Mouse (Mus musculus): ENCODE results near the gene Hdhd5. TPM values are rescaled to one million over a fixed set of nuclear protein-coding genes. Genes with fewer than 3 reads are reported as not detected.
A peak's percentile ranks its signal among the peaks of the same experiment; 100 is the strongest.

The Hdhd5 gene
- polyA plus RNA-seq, 1 experiment = 4.8 TPM

DNA sequence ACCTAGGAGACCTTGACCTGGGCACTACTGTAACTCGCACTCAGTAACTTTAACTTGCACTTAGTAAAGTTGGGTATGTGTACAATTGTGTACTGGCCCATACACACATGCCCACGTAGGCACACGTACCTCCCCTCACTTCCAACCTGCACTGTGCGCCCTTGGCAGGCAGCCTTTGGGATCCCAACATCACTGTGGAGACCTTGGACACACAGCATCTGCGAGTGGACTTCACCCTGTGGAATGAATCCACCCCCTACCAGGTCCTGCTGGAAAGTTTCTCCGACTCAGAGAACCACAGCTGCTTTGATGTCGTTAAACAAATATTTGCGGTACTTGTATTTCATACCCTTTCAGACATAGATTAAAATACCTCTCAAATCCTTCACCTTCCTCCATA is 55.8 kb downstream of the Hdhd5 start:
- no peak for TF ChIP-seq FLI1 (IDR thresholded peaks at IDR 0.05; ENCODE audit: low read length)
- TF ChIP-seq GATA1 (IDR thresholded peaks at IDR 0.05; ENCODE audit: borderline replicate concordance, low read length) = no peak
- Histone ChIP-seq H3K4me3 (replicated peaks) (no peak overlapping the region), H3K27me3 (replicated peaks) (peaks cover 1% of the 10 kb centered on the region), H3K9me3 (no peaks in the 10 kb centered on the region), H3K4me1 (peaks cover 68% of the 10 kb centered on the region), H3K36me3 (replicated peaks; ENCODE audit: low read length) (peaks cover 82% of the 10 kb centered on the region)

DNA sequence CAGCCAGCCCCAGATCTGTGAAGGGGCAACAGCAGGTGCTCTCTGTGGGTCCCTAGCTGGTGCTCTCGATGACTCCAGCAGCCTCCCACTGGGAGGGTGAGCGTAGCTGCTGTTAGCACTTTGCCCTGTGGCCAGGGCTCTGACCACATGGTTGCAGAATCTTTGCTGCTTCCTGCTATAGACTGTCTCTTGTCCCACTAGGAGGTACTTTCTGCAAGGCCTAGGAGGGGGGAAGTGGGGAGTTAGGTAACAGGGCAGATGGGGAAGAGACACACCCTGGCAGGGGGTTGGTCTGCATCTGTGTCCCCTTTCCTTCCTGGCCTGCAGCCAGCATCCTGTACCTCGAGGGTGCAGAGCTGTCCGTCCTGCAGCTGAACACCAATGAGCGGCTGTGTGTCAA is 57.7 kb downstream of the Hdhd5 start:
- Histone ChIP-seq H3K27me3 (replicated peaks) (peaks cover 1% of the 10 kb centered on the region), H3K36me3 (replicated peaks; ENCODE audit: low read length) (peaks cover 63% of the 10 kb centered on the region), H3K9me3 (no peaks in the 10 kb centered on the region), H3K4me3 (replicated peaks) (peak overlapping the region; percentile 31), H3K4me1 (peaks cover 67% of the 10 kb centered on the region)
- no peak for TF ChIP-seq GATA1 (IDR thresholded peaks at IDR 0.05; ENCODE audit: borderline replicate concordance, low read length)
- no peak for TF ChIP-seq FLI1 (IDR thresholded peaks at IDR 0.05; ENCODE audit: low read length)

DNA sequence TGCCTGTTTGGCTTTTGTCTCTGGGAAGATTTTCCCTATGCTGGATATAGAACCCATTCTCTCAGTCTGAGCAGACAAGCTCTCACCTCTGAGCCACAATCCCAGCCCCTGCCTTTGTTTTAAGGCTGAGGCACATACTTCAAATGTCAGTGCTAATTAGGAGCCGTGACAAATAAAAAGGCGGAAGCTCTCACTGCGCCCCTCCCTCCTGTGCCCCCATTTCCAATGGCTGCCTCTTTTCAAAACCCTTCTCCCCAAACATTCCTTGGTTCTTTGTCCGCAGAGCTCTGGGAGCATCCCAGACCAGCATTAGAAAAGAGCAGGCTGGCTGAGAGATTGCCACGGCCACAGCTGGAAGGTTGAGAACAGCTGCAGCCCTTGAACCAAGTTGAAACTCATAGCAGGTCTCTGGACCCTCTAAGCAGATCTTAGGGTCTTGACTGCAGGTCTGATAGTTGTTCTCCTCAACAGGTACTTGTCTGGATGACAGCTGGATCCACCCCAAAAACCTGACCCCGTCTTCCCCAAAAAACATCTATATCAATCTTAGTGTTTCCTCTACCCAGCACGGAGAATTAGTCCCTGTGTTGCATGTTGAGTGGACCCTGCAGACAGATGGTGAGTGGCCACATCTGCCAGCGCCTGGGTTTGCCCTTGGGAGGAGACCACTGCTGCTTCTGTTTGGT is 58.5 kb downstream of the Hdhd5 start:
- Histone ChIP-seq H3K4me1 (peaks cover 68% of the 10 kb centered on the region), H3K4me3 (replicated peaks) (no peak overlapping the region), H3K36me3 (replicated peaks; ENCODE audit: low read length) (peaks cover 57% of the 10 kb centered on the region), H3K27me3 (replicated peaks) (peaks cover 1% of the 10 kb centered on the region), H3K9me3 (no peaks in the 10 kb centered on the region)
- TF ChIP-seq FLI1 (IDR thresholded peaks at IDR 0.05; ENCODE audit: low read length) = no peak
- TF ChIP-seq GATA1 (IDR thresholded peaks at IDR 0.05; ENCODE audit: borderline replicate concordance, low read length) = no peak

DNA sequence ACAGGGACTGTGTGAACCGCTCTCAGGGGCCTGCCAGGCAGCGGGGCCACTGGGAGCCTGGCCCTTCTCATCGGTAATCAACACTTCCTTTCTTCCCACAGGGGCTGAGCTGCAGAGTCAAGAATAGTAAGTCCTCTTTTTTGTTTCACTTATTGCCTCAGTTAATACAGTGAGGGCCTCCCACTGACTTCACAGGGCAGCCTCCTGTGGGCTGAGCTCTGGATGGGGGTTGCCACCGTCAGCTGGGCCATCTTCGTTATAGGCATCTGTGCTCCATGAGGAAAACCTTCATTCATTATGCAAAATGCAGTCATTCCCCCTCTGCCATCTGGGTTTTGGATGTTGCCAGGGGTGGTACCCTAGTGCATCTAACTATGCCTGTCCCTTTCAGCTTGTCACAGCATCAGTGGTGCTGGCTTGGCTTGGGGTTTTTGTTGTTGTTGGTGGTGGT is 59.1 kb downstream of the Hdhd5 start:
- peaks cover 51% of the 10 kb centered on the region for H3K36me3 ChIP-seq (replicated peaks; ENCODE audit: low read length)
- no peaks in the 10 kb centered on the region for H3K9me3 ChIP-seq
- TF ChIP-seq GATA1 (IDR thresholded peaks at IDR 0.05; ENCODE audit: borderline replicate concordance, low read length) (no peak), FLI1 (IDR thresholded peaks at IDR 0.05; ENCODE audit: low read length) (no peak)
- H3K4me1 ChIP-seq = peaks cover 70% of the 10 kb centered on the region
- H3K4me3 ChIP-seq (replicated peaks) = peak overlapping the region; percentile 69
- peaks cover 1% of the 10 kb centered on the region for H3K27me3 ChIP-seq (replicated peaks)

DNA sequence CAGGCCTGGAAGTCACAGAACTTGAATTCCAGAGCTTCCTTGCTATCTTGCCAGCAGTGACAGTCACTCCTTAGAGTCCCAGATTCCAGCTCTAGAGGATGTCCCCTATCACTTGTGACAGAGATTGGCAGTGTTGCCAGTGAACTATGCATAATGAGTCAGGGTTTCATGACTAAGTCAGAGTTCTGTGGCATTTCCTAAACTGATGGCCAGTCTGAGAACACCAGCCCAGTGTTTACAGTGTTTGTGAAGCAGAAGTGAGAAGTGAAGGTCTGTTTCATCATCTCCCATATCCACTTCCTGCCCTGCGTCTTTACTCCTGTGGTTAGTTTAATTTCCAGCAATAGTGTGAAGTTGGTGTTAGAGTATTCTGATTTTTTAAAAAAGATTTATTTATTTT is 60.5 kb downstream of the Hdhd5 start:
- no peak for TF ChIP-seq GATA1 (IDR thresholded peaks at IDR 0.05; ENCODE audit: borderline replicate concordance, low read length)
- no peak for TF ChIP-seq FLI1 (IDR thresholded peaks at IDR 0.05; ENCODE audit: low read length)
- H3K9me3 ChIP-seq = no peaks in the 10 kb centered on the region
- peaks cover 81% of the 10 kb centered on the region for H3K4me1 ChIP-seq
- H3K36me3 ChIP-seq (replicated peaks; ENCODE audit: low read length) = peaks cover 38% of the 10 kb centered on the region
- H3K4me3 ChIP-seq (replicated peaks) = no peak overlapping the region
- peaks cover 1% of the 10 kb centered on the region for H3K27me3 ChIP-seq (replicated peaks)

DNA sequence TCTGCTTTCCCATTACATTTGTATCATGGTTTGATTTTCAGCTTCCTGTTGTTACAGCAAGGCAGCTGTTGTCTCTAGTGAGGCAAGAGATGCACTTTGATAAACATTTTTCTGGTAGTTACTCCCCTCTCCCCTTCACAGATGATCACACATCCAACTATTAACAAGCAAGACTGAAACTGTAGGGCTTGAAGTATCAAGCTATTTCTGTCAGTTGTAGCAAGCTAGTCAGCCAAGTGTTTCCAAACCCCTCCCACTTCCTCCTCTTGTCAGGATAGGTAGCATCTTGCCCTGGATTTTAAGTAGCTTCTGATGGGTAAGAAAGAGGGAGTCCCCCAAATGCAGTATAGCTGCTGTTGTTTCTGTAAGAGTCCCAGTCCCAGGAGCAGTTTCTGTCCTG is 61.3 kb downstream of the Hdhd5 start:
- Histone ChIP-seq H3K4me1 (peaks cover 90% of the 10 kb centered on the region), H3K4me3 (replicated peaks) (no peak overlapping the region), H3K9me3 (no peaks in the 10 kb centered on the region), H3K36me3 (replicated peaks; ENCODE audit: low read length) (peaks cover 29% of the 10 kb centered on the region), H3K27me3 (replicated peaks) (no peaks in the 10 kb centered on the region)
- TF ChIP-seq FLI1 (IDR thresholded peaks at IDR 0.05; ENCODE audit: low read length) (no peak), GATA1 (IDR thresholded peaks at IDR 0.05; ENCODE audit: borderline replicate concordance, low read length) (no peak)

DNA sequence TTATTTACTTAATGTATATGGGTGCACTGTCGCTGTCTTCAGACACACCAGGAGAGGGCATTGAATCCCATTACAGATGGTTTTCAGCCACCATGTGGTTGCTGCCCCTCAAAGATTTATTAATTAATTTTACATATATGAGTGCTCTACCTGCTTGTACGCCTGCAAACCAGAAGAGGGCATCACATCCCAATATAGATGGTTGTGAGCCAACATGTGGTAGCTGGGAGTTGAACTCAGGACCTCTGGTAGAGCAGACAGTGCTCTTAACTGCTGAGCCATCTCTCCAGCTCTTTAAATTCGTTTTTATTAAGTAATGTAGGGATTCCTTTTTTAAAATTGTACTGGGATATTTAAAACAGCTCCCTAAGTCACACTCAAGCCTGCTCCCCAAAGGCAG is 61.9 kb downstream of the Hdhd5 start:
- peaks cover 94% of the 10 kb centered on the region for H3K4me1 ChIP-seq
- H3K36me3 ChIP-seq (replicated peaks; ENCODE audit: low read length) = peaks cover 24% of the 10 kb centered on the region
- no peaks in the 10 kb centered on the region for H3K27me3 ChIP-seq (replicated peaks)
- H3K9me3 ChIP-seq = no peaks in the 10 kb centered on the region
- no peak for TF ChIP-seq GATA1 (IDR thresholded peaks at IDR 0.05; ENCODE audit: borderline replicate concordance, low read length)
- no peak for TF ChIP-seq FLI1 (IDR thresholded peaks at IDR 0.05; ENCODE audit: low read length)
- no peak overlapping the region for H3K4me3 ChIP-seq (replicated peaks)

DNA sequence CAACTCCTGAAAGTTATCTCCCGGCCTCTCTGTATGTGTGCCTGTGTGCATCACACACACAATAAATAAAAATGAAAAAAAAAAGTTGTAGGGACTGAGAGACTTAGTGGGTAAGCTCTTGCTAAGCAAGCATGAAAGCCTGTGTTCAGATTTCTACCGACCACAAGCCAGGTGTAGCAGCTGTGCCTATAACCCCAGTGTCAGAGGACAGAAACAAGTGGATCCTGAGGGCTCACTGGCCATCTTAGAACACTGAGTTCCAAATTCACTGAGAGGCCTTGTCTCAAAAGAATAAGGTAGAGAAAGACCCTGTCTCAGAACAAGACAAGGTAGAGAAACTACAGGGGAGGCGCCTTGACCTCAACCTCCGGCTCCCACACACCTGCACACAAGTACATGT is 62.9 kb downstream of the Hdhd5 start:
- H3K4me1 ChIP-seq = peaks cover 93% of the 10 kb centered on the region
- no peaks in the 10 kb centered on the region for H3K9me3 ChIP-seq
- peaks cover 14% of the 10 kb centered on the region for H3K36me3 ChIP-seq (replicated peaks; ENCODE audit: low read length)
- no peak overlapping the region for H3K4me3 ChIP-seq (replicated peaks)
- no peaks in the 10 kb centered on the region for H3K27me3 ChIP-seq (replicated peaks)
- no peak for TF ChIP-seq GATA1 (IDR thresholded peaks at IDR 0.05; ENCODE audit: borderline replicate concordance, low read length)

DNA sequence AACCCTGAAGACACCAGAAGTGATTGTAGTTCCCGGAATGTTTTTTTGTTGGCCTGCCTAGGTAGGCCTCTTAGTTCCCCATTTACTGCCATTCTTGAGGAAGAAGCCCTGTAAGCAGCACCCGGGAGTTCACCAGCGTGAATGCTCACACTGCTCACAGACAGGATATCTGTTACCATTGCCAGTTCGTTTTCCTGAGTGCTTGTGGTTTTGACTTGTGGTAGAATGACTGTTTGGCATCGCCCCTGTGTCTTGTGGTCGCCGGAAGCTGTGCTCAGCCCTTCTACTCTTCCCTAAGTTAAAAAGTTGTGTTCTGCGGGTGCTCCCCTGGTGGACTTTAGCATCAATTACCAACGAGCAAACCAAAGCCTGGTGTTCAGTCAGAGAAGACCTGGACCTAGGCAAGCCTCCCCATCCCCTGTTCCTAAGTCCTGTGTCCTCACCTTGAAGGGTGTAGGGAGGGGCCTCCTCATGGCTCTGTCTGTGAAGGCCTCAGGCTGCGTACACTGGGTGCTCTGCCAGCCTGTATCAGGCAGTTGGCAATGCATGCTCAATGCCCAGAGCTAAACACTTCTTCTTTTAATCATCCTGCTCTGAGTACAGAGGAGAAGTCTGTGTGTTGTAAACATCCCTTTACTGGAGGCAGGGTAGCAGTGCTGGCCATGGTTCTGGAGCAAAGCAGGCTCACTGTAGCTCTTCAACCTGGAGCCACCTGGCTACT is 64.3 kb downstream of the Hdhd5 start:
- no peak for TF ChIP-seq GATA1 (IDR thresholded peaks at IDR 0.05; ENCODE audit: borderline replicate concordance, low read length)
- 0 out of 2 replicates have a peak, but pooled peaks have one; percentile 44 for TF ChIP-seq FLI1 (IDR thresholded peaks at IDR 0.05; ENCODE audit: low read length)
- Histone ChIP-seq H3K36me3 (replicated peaks; ENCODE audit: low read length) (peaks cover 2% of the 10 kb centered on the region), H3K4me3 (replicated peaks) (peak overlapping the region; percentile 86), H3K4me1 (peaks cover 82% of the 10 kb centered on the region), H3K9me3 (no peaks in the 10 kb centered on the region), H3K27me3 (replicated peaks) (no peaks in the 10 kb centered on the region)

DNA sequence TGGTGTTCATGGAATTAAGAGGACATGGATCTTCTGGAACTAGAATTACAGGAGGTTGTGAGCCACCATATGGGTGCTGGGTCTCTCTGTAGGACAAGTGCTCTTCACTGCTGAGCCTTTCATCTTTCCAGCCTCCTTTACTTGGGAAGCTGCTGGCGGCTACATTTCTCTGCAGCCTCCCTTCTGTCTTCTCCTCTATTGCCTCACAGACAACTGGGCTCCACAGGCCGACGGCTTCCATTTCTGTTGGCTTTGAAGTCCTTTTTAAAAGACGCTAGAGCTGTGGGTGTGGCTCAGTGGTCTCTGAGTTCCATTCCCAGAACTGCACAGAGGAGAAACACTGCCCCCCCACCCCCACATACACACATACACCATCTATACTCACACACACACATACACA is 65.7 kb downstream of the Hdhd5 start:
- TF ChIP-seq GATA1 (IDR thresholded peaks at IDR 0.05; ENCODE audit: borderline replicate concordance, low read length) = no peak
- H3K4me3 ChIP-seq (replicated peaks) = peak overlapping the region; percentile 42
- H3K36me3 ChIP-seq (replicated peaks; ENCODE audit: low read length) = peaks cover 2% of the 10 kb centered on the region
- no peaks in the 10 kb centered on the region for H3K9me3 ChIP-seq
- peaks cover 3% of the 10 kb centered on the region for H3K27me3 ChIP-seq (replicated peaks)
- H3K4me1 ChIP-seq = peaks cover 73% of the 10 kb centered on the region

Measured in megakaryocyte, embryonic 14.5 days (primary cell).